Mouse (Mus musculus): ENCODE measurements around the gene Cpsf6.

GRCm38 (mm10) chr10:117299901-117300520 lies 79.8 kb downstream of the Cpsf6 start:
- no peak for TF ChIP-seq USF1 (IDR thresholded peaks at IDR 0.05; ENCODE audit: low read depth)
- no peak for TF ChIP-seq MAX (IDR thresholded peaks at IDR 0.05)
- TF ChIP-seq CTCF (IDR thresholded peaks at IDR 0.05; ENCODE audit: control insufficient read depth, insufficient read depth, insufficient read length): no peak
- no peak for TF ChIP-seq MYOG (IDR thresholded peaks at IDR 0.05; ENCODE audit: control insufficient read depth, extremely low read depth, insufficient read length)
- TF ChIP-seq CEBPB (IDR thresholded peaks at IDR 0.05; ENCODE audit: low read depth): no peak
- no peak for TF ChIP-seq MYOD1 (IDR thresholded peaks at IDR 0.05; ENCODE audit: control insufficient read depth, insufficient read length, low read depth)

Measured in C2C12 (cell line).